Mouse (Mus musculus): ENCODE measurements around the gene Amh. TPM values are rescaled to one million over a fixed set of nuclear protein-coding genes. Genes with fewer than 3 reads are reported as not detected.

Amh gene
- polyA plus RNA-seq, 1 experiment from 2014 or later: not detected

MicroRNA genes within 50 kb of the gene (microRNA counts, 519-probe panel; counts per million panel counts)
- microRNA mmu-miR-1982: 97.1 counts per million, percentile 29 among the panel's probes with 10 or more counts

Other genes with a start within 250 kb of the Amh start
- 23.6 and 25.0 TPM in 2 replicates for gene Rexo1, start 243.7 kb upstream of the Amh start, polyA plus RNA-seq (2015; fragmentation: Nextera tagmentation; extraction: Ambion mirVana)
- 8.3 TPM in 2 replicates for gene Klf16, start 227.9 kb upstream of the Amh start, polyA plus RNA-seq (2015; fragmentation: Nextera tagmentation; extraction: Ambion mirVana)
- 95.7 and 101 TPM in 2 replicates for gene Abhd17a, start 214.9 kb upstream of the Amh start, polyA plus RNA-seq (2015; fragmentation: Nextera tagmentation; extraction: Ambion mirVana)
- 105 and 114 TPM in 2 replicates for gene Scamp4, start 202.4 kb upstream of the Amh start, polyA plus RNA-seq (2015; fragmentation: Nextera tagmentation; extraction: Ambion mirVana)
- 6.4 and 6.6 TPM in 2 replicates for gene Adat3, start 202.4 kb upstream of the Amh start, polyA plus RNA-seq (2015; fragmentation: Nextera tagmentation; extraction: Ambion mirVana)
- gene Gm49322, start 199.2 kb upstream of the Amh start, polyA plus RNA-seq (2015; fragmentation: Nextera tagmentation; extraction: Ambion mirVana): 3.9 and 4.1 TPM in 2 replicates
- 134 and 152 TPM in 2 replicates for gene Csnk1g2, start 182.4 kb upstream of the Amh start, polyA plus RNA-seq (2015; fragmentation: Nextera tagmentation; extraction: Ambion mirVana)
- gene Btbd2, start 148.2 kb upstream of the Amh start, polyA plus RNA-seq (2015; fragmentation: Nextera tagmentation; extraction: Ambion mirVana): 54.9 and 62.4 TPM in 2 replicates
- gene Mknk2, start 127.1 kb upstream of the Amh start, polyA plus RNA-seq (2015; fragmentation: Nextera tagmentation; extraction: Ambion mirVana): 68.8 and 73.0 TPM in 2 replicates
- 40.4 and 43.0 TPM in 2 replicates for gene Mob3a, start 103.3 kb upstream of the Amh start, polyA plus RNA-seq (2015; fragmentation: Nextera tagmentation; extraction: Ambion mirVana)
- 22.3 and 26.5 TPM in 2 replicates for gene Izumo4, start 103.1 kb upstream of the Amh start, polyA plus RNA-seq (2015; fragmentation: Nextera tagmentation; extraction: Ambion mirVana)
- 70.5 and 71.4 TPM in 2 replicates for gene Ap3d1, start 63.0 kb upstream of the Amh start, polyA plus RNA-seq (2015; fragmentation: Nextera tagmentation; extraction: Ambion mirVana)
- gene Dot1l, start 50.0 kb upstream of the Amh start, polyA plus RNA-seq (2015; fragmentation: Nextera tagmentation; extraction: Ambion mirVana): 12.0 and 14.2 TPM in 2 replicates
- 63.7 and 69.7 TPM in 2 replicates for gene Sf3a2, start 7.0 kb upstream of the Amh start, polyA plus RNA-seq (2015; fragmentation: Nextera tagmentation; extraction: Ambion mirVana)
- 132 and 133 TPM in 2 replicates for gene Plekhj1, start 6.6 kb upstream of the Amh start, polyA plus RNA-seq (2015; fragmentation: Nextera tagmentation; extraction: Ambion mirVana)
- 0.88 and 1.2 TPM in 2 replicates for gene Jsrp1, start 8.3 kb downstream of the Amh start, polyA plus RNA-seq (2015; fragmentation: Nextera tagmentation; extraction: Ambion mirVana)
- gene Oaz1, start 21.4 kb downstream of the Amh start, polyA plus RNA-seq (2015; fragmentation: Nextera tagmentation; extraction: Ambion mirVana): 1,393 and 1,601 TPM in 2 replicates
- gene Lingo3, start 38.8 kb downstream of the Amh start, polyA plus RNA-seq (2015; fragmentation: Nextera tagmentation; extraction: Ambion mirVana): 0.05 and 0.09 TPM in 2 replicates
- 270 and 286 TPM in 2 replicates for gene Lsm7, start 50.0 kb downstream of the Amh start, polyA plus RNA-seq (2015; fragmentation: Nextera tagmentation; extraction: Ambion mirVana)
- 34.8 and 37.8 TPM in 2 replicates for gene Sppl2b, start 50.0 kb downstream of the Amh start, polyA plus RNA-seq (2015; fragmentation: Nextera tagmentation; extraction: Ambion mirVana)
- 0.05 TPM in 1 of 2 replicates, not detected in the other for gene Tmprss9, start 66.6 kb downstream of the Amh start, polyA plus RNA-seq (2015; fragmentation: Nextera tagmentation; extraction: Ambion mirVana)
- gene Timm13, start 95.7 kb downstream of the Amh start, polyA plus RNA-seq (2015; fragmentation: Nextera tagmentation; extraction: Ambion mirVana): 363 and 364 TPM in 2 replicates
- 41.0 and 42.6 TPM in 2 replicates for gene Lmnb2, start 113.0 kb downstream of the Amh start, polyA plus RNA-seq (2015; fragmentation: Nextera tagmentation; extraction: Ambion mirVana)
- 26.6 and 29.9 TPM in 2 replicates for gene Gadd45b, start 124.8 kb downstream of the Amh start, polyA plus RNA-seq (2015; fragmentation: Nextera tagmentation; extraction: Ambion mirVana)
- gene Gng7, start 209.7 kb downstream of the Amh start, polyA plus RNA-seq (2015; fragmentation: Nextera tagmentation; extraction: Ambion mirVana): 4.5 and 4.7 TPM in 2 replicates
- gene Diras1, start 220.4 kb downstream of the Amh start, polyA plus RNA-seq (2015; fragmentation: Nextera tagmentation; extraction: Ambion mirVana): 0.94 and 1.2 TPM in 2 replicates
- gene Slc39a3, start 232.2 kb downstream of the Amh start, polyA plus RNA-seq (2015; fragmentation: Nextera tagmentation; extraction: Ambion mirVana): 15.0 and 18.2 TPM in 2 replicates

All from intestine, embryonic 15.5 days (tissue).